ENCODE assay signal across 10 mouse cellular contexts in the genomic region with DNA sequence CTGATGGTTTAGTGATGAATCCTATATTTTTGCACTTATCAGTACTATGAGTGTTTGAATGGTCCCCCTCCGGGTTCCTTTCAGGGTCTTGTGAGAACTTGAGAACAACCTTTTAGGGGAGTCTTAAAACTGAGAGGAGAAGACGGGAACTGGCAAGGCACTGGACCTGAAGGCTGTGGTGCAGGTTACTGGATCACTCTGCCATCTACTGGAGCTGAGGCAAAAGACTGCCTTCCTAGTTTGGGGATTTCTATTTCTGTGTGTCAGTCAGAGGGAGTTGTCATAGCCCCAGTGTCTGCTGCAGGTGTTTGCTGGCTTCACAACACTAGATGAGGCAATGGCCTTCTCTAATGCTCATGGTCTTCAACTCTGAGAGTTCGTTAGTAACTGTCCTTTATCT.
DNase-seq lines count a peak whose midpoint lies in the region; ATAC-seq and TF ChIP-seq lines count a peak whose summit lies in the region.
"Had no signal": no experiment of that assay in that cellular context is flagged by ENCODE, and none has a peak within 500 bp of the region (broad histone marks: within the 10 kb centered on the region; RNA-seq: fewer than 3 reads in every experiment).

No protein-coding gene starts in this region.

- no peak overlapping the region for H3K4me2 ChIP-seq in heart, embryonic 12.5 days
- no peak overlapping the region for H3K4me2 ChIP-seq in midbrain, postnatal 0 days (ENCODE audit: low read depth, low read length, poor library complexity, severe bottlenecking)
- H3K4me2 ChIP-seq: embryonic facial prominence, embryonic 13.5 days had no signal

- ATAC-seq in heart, embryonic 12.5 days (ENCODE audit: insufficient number of reproducible peaks, low FRiP score), result no peak
- no peak for ATAC-seq in midbrain, postnatal 0 days (ENCODE audit: low FRiP score)
- no peak for ATAC-seq in granulocyte monocyte progenitor cell, adult 5-6 weeks (replicated peaks; ENCODE audit: poor library complexity, severe bottlenecking)

- 39% methylated on average over 3 of the region's 3 CpGs for WGBS in heart, adult 2 months
- 43% methylated on average over 3 of the region's 3 CpGs for WGBS in heart, embryonic 12.5 days
- 48% methylated on average over 3 of the region's 3 CpGs for WGBS in midbrain, postnatal 0 days

- intact Hi-C loops in heart, adult 2 months (cut with DNase I), result loop anchor here (10.0 kb wide), 1 partner anchor 118 kb away; no protein-coding TSS in a partner anchor

- H3K79me2 ChIP-seq in heart, adult 2 months (replicated peaks; ENCODE audit: control insufficient read depth, insufficient read depth, low read length), result no peaks in the 10 kb centered on the region

- no peak overlapping the region for H3K9ac ChIP-seq in heart, adult 2 months (ENCODE audit: low read depth, low read length)
- no peak overlapping the region for H3K9ac ChIP-seq in heart, embryonic 12.5 days
- no peak overlapping the region for H3K9ac ChIP-seq in midbrain, postnatal 0 days (replicated peaks; ENCODE audit: low read length, poor library complexity, severe bottlenecking)
- H3K9ac ChIP-seq: embryonic facial prominence, embryonic 13.5 days; liver, embryonic 14.5 days had no signal

- no peaks in the 10 kb centered on the region for H3K36me3 ChIP-seq in heart, adult 2 months (ENCODE audit: control insufficient read depth, insufficient read depth, low read length)
- no peaks in the 10 kb centered on the region for H3K36me3 ChIP-seq in heart, embryonic 12.5 days
- no peaks in the 10 kb centered on the region for H3K36me3 ChIP-seq in midbrain, postnatal 0 days (ENCODE audit: insufficient read depth, low read length)
- H3K36me3 ChIP-seq: embryonic facial prominence, embryonic 13.5 days had no signal

- H3K27ac ChIP-seq in heart, adult 2 months, result no peak overlapping the region
- H3K27ac ChIP-seq in heart, embryonic 12.5 days (ENCODE audit: poor library complexity, severe bottlenecking), result no peak overlapping the region
- H3K27ac ChIP-seq in cortical plate, adult 2 months (ENCODE audit: insufficient read depth, low read length), result no peak overlapping the region
- H3K27ac ChIP-seq in midbrain, postnatal 0 days (ENCODE audit: low read depth, low read length), result no peak overlapping the region
- H3K27ac ChIP-seq: embryonic facial prominence, embryonic 13.5 days; liver, embryonic 14.5 days had no signal

- H3K4me1 ChIP-seq in heart, adult 2 months (ENCODE audit: control insufficient read depth, insufficient read depth, low read length), result no peaks in the 10 kb centered on the region
- no peaks in the 10 kb centered on the region for H3K4me1 ChIP-seq in heart, embryonic 12.5 days (replicated peaks)
- no peaks in the 10 kb centered on the region; the same call in 1 of the 2 replicates for H3K4me1 ChIP-seq in cortical plate, adult 2 months (ENCODE audit: control insufficient read depth, insufficient read depth, low read length)
- H3K4me1 ChIP-seq in midbrain, postnatal 0 days (ENCODE audit: insufficient read depth, low read length), result no peaks in the 10 kb centered on the region
- H3K4me1 ChIP-seq: embryonic facial prominence, embryonic 13.5 days had no signal

- TF ChIP-seq EP300 in heart, adult 2 months (IDR thresholded peaks at IDR 0.05; ENCODE audit: insufficient read depth, low read depth, low read length), result no peak

- no peaks in the 10 kb centered on the region for H3K9me3 ChIP-seq in heart, embryonic 12.5 days (replicated peaks)
- no peaks in the 10 kb centered on the region for H3K9me3 ChIP-seq in midbrain, postnatal 0 days (ENCODE audit: low read length)
- H3K9me3 ChIP-seq: embryonic facial prominence, embryonic 13.5 days had no signal

- peak; percentile 68 for TF ChIP-seq CTCF in heart, adult 2 months (IDR thresholded peaks at IDR 0.05)
- peak; percentile 79 for TF ChIP-seq CTCF in cortical plate, adult 2 months (IDR thresholded peaks at IDR 0.05; ENCODE audit: extremely low read depth, insufficient read depth, low read length)
- TF ChIP-seq CTCF in midbrain, postnatal 0 days (IDR thresholded peaks at IDR 0.05), result peak; percentile 69

- H3K4me3 ChIP-seq in heart, adult 2 months, result no peak overlapping the region
- H3K4me3 ChIP-seq in heart, embryonic 12.5 days, result no peak overlapping the region
- H3K4me3 ChIP-seq in cortical plate, adult 2 months (ENCODE audit: insufficient read depth, low read length), result no peak overlapping the region
- H3K4me3 ChIP-seq in midbrain, postnatal 0 days (ENCODE audit: low read depth, low read length), result no peak overlapping the region
- H3K4me3 ChIP-seq: embryonic facial prominence, embryonic 13.5 days had no signal

- H3K27me3 ChIP-seq in heart, adult 2 months (ENCODE audit: control insufficient read depth, insufficient read depth, low read length), result no peaks in the 10 kb centered on the region
- H3K27me3 ChIP-seq in heart, embryonic 12.5 days (replicated peaks), result no peaks in the 10 kb centered on the region
- H3K27me3 ChIP-seq in midbrain, postnatal 0 days (ENCODE audit: insufficient read depth, low read length), result no peaks in the 10 kb centered on the region
- H3K27me3 ChIP-seq: embryonic facial prominence, embryonic 13.5 days had no signal

- peak; percentile 3 to 16 for DNase-seq in heart, adult 2 months
- DNase-seq in ES-CJ7 (ENCODE audit: low read depth, low spot score), result peak; percentile 20
- peak; percentile 50 for DNase-seq in layer of hippocampus, adult 11-12 months (ENCODE audit: low spot score)
- peak; percentile 65 for DNase-seq in midbrain, postnatal 0 days (ENCODE audit: low spot score)
- no peak for DNase-seq in natural killer cell, adult 2 months (ENCODE audit: low spot score in 2 of 2)

- no peak for TF ChIP-seq POLR2A in heart, adult 2 months (IDR thresholded peaks at IDR 0.05; ENCODE audit: insufficient read depth, low read depth, low read length)
- no peak for TF ChIP-seq POLR2A in cortical plate, adult 2 months (IDR thresholded peaks at IDR 0.05; ENCODE audit: extremely low read depth, insufficient read depth, low read length)

Comparison
In these comparisons a context has a peak if more than half of its experiments do, and no peak if none do; other contexts are left out.
1. DNase-seq: peak in heart, adult 2 months (2 of 2), ES-CJ7 (single experiment), layer of hippocampus, adult 11-12 months (single experiment) and midbrain, postnatal 0 days (single experiment); none in natural killer cell, adult 2 months (0 of 2).
2. Peak in every context shown above with its lines, with median percentiles within 50 percentile points of each other: CTCF ChIP-seq.